Mouse (Mus musculus) midbrain, embryonic 12.5 days (tissue): ENCODE results near the gene Crb3. TPM values are rescaled to one million over a fixed set of nuclear protein-coding genes. Genes with fewer than 3 reads are reported as not detected.
A peak's percentile ranks its signal among the peaks of the same experiment; 100 is the strongest.

Source experiments
- ATAC-seq: fragments of 200-750 bp; cut with Nextera tagmentation; 2 replicates; pipeline ENCODE4 v1.8.0; 2017; ENCODE audit warnings: low read depth, moderate TSS enrichment, moderate library complexity; ENCODE audit not compliant: low FRiP score
- H3K27ac ChIP-seq: fragments of 300-500 bp; sonication (generic); replicated peaks from 2 replicates; pipeline ENCODE4 v1.5.1; 2016; ENCODE audit warnings: mild to moderate bottlenecking
- H3K27me3 ChIP-seq: fragments of 300-500 bp; sonication (generic); 2 replicates; pipeline ENCODE4 v1.6.1; 2016; ENCODE audit warnings: mild to moderate bottlenecking
- H3K36me3 ChIP-seq: fragments of 300-500 bp; sonication (generic); 2 replicates; pipeline ENCODE4 v1.6.1; 2016
- H3K4me1 ChIP-seq: fragments of 300-500 bp; sonication (generic); 2 replicates; pipeline ENCODE4 v1.6.1; 2016
- H3K4me2 ChIP-seq: fragments of 300-500 bp; sonication (generic); replicated peaks from 2 replicates; pipeline ENCODE4 v1.6.1; 2016; ENCODE audit warnings: mild to moderate bottlenecking, moderate library complexity
- H3K4me3 ChIP-seq: fragments of 300-500 bp; sonication (generic); 2 replicates; pipeline ENCODE4 v1.5.1; 2016; ENCODE audit warnings: mild to moderate bottlenecking
- H3K9ac ChIP-seq: fragments of 300-500 bp; sonication (generic); replicated peaks from 2 replicates; pipeline ENCODE4 v1.6.1; 2016; ENCODE audit warnings: mild to moderate bottlenecking, moderate library complexity
- H3K9me3 ChIP-seq: fragments of 300-500 bp; sonication (generic); 2 replicates; pipeline ENCODE4 v1.6.1; 2016; ENCODE audit warnings: mild to moderate bottlenecking
- WGBS: fragments of 180-500 bp; shearing (Covaris S2); methylation state at CpG from one replicate; pipeline ENCODE4 v1.1.7; 2016; 5-methylcytosine and 5-hydroxymethylcytosine counted together
- polyA plus RNA-seq: library from polyadenylated mRNA; unstranded; fragments of >200 nt; fragmentation: Nextera tagmentation; extraction: Ambion mirVana; gene quantifications from 2 replicates; pipeline ENCODE4 v1.2.1, GENCODE M21; 2016

The Crb3 gene
- polyA plus RNA-seq, 1 experiment from 2014 or later = 1.5 TPM

DNA sequence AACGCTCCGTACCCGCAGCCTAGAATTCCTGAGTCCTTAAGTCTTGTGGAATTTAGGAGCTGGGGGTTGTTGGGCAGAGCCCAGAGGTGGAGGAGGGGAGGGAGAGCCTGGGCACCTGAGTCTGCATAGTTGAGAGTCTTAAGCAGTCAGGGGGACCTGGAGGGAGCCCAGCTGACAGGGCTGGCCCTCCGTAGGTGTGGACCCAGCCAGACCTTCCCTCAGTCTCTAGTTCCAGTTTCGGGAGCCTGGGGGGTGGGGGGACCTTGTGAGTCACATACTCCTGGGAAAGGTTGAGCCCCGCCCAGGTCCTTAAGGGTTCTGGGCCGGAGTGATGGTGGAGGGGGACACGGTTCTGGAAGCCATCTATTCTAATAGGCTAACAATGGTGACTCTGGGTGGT is 4.1 kb downstream of the Crb3 start:
- H3K27ac ChIP-seq = no peak overlapping the region
- H3K27me3 ChIP-seq = peaks cover 43% of the 10 kb centered on the region
- ATAC-seq = no peak
- no peaks in the 10 kb centered on the region for H3K36me3 ChIP-seq
- no peaks in the 10 kb centered on the region for H3K9me3 ChIP-seq
- no peak overlapping the region for H3K4me3 ChIP-seq
- H3K9ac ChIP-seq = no peak overlapping the region
- WGBS = 11% methylated on average over 8 of the region's 8 CpGs
- H3K4me2 ChIP-seq = no peak overlapping the region
- peaks cover 28% of the 10 kb centered on the region for H3K4me1 ChIP-seq

DNA sequence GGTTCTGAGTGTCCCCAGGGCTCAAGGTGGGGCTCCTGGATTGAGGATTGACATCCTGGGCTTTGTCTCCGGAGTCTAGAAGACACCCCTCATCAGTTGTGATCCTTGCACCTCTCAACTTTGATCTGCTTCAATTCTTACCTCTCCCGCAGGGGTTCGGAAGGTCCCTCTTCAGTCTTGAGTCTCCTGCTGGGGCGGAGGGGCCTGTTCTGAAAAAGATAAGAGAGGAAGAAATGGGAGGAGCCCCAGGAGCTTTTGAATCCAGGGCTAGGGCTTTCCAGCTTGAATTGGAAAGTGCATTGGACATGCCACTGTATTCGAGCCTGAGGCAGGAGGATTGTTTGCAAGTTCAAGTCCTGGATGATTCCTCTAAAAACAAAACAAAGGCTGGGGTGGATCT is 8.0 kb downstream of the Crb3 start:
- 61% methylated on average over 5 of the region's 5 CpGs for WGBS

DNA sequence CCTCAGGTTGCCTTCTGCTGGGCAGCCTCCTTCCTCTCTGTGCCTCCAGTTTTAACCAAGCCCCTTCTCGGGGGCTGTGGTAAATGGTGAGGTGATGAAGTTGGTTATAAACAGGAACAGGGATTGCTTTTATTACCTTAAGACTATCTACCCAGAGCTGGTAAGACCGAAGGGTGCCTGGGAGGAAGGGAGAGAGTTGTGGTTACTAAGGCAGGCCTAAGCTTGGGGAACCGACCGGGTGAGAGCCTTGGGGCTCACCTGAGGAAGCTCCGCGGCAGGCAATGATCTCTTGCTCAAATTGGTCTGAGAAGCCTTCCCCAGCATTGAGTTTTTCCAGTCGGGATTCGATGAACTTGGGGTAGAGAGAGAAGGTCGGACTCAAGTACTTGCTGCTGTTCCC is 11.4 kb downstream of the Crb3 start:
- peak overlapping the region; percentile 42 for H3K4me2 ChIP-seq
- peaks cover 3% of the 10 kb centered on the region for H3K27me3 ChIP-seq
- 11% methylated on average over 9 of the region's 9 CpGs for WGBS
- peak overlapping the region; percentile 20 for H3K4me3 ChIP-seq
- peak; percentile 17; the same call in 1 of the 2 replicates for ATAC-seq
- H3K9me3 ChIP-seq = no peaks in the 10 kb centered on the region
- H3K4me1 ChIP-seq = peaks cover 7% of the 10 kb centered on the region; the same call in 1 of the 2 replicates
- no peaks in the 10 kb centered on the region for H3K36me3 ChIP-seq
- no peak overlapping the region for H3K27ac ChIP-seq
- H3K9ac ChIP-seq = no peak overlapping the region

More for the DNA sequence above, 8.0 kb downstream of the Crb3 start:
- Histone ChIP-seq H3K4me2 (no peak overlapping the region), H3K4me3 (no peak overlapping the region), H3K4me1 (peaks cover 14% of the 10 kb centered on the region), H3K27ac (no peak overlapping the region), H3K36me3 (no peaks in the 10 kb centered on the region), H3K27me3 (peaks cover 32% of the 10 kb centered on the region), H3K9me3 (no peaks in the 10 kb centered on the region), H3K9ac (no peak overlapping the region)
- ATAC-seq = no peak

DNA sequence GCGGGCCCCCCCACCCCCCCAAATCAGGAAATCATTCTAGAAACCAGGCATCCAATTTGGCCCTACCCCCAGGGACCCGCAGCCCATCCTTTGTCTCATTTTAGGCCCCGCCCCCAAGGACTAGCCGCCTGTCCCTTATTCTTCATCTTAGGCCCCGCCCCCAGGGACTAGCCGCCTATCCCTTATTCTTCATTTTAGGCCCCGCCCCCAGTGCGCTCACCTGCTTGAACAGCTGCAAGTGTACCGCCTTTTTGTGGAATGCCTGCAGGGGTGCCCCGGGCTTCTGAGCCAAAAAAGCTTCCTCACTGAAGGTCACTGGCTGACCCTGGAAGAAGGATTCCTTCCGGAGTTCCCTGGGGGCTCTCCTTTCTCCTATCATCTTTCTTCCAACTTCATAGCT is 11.8 kb downstream of the Crb3 start:
- Histone ChIP-seq H3K9ac (no peak overlapping the region), H3K4me1 (peaks cover 7% of the 10 kb centered on the region; the same call in 1 of the 2 replicates), H3K27ac (no peak overlapping the region)

DNA sequence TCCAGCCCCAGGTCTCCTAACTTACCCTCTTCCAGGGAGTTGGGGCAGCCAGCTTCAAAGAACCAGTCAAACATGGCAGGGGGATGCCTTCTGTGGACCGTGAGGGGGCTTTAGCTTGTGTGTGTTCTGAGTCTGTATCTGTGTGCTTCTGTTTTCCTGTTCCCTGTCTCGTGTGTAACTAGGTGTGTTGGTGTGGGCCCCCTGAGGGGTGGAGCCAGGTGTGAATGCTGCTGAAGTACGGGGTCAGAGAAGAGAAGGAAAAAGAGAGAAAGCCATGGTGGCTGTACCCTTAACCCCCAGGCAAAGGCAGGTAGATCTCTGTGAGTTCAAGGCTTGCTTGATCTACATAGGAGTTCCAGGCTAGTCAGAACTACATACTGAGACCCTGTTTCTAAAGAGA is 18.0 kb downstream of the Crb3 start:
- Histone ChIP-seq H3K27ac (no peak overlapping the region), H3K9ac (no peak overlapping the region), H3K4me3 (no peak overlapping the region), H3K4me2 (no peak overlapping the region), H3K4me1 (no peaks in the 10 kb centered on the region; the same call in 1 of the 2 replicates), H3K36me3 (peaks cover 25% of the 10 kb centered on the region), H3K9me3 (no peaks in the 10 kb centered on the region), H3K27me3 (0 out of 2 replicates have a peak, but pooled peaks cover 4% of the 10 kb centered on the region)
- ATAC-seq = no peak
- WGBS = 73% methylated on average over 3 of the region's 3 CpGs

More for the DNA sequence above, 11.8 kb downstream of the Crb3 start:
- peak; percentile 42; the same call in 1 of the 2 replicates for ATAC-seq
- 3% methylated on average over 11 of the region's 11 CpGs for WGBS
- Histone ChIP-seq H3K27me3 (no peaks in the 10 kb centered on the region; the same call in 1 of the 2 replicates), H3K36me3 (no peaks in the 10 kb centered on the region), H3K4me3 (peak overlapping the region; percentile 20), H3K4me2 (peak overlapping the region; percentile 42), H3K9me3 (no peaks in the 10 kb centered on the region)

DNA sequence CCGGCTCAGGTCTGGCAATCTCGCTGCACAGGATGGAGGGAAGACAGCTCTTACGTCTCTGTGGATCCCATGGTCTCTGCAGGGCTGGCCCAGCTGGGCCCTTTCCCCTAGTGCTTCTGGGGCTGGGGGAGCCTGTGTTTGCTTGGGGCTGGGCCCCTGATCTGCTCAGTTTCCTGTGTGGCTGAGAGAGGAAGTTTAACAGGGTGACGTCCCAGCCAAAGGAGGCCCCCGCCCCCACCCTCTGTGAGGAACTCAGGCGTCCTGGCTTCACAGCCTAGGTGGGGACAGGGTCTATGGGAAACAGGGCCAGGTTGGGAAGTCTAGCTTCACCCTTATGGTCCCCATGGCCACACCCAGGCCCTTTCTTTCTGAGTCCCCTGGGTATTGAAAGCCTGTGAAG is 19.4 kb downstream of the Crb3 start, which contains the start of gene Dennd1c:
Gene Dennd1c, minus strand, starts transcription at position 179 of the 400 bp plus-strand sequence.
- no peak within 1 kb of the TSS for H3K4me2 ChIP-seq
- no peaks in the 10 kb centered on the region for H3K9me3 ChIP-seq
- no peak within 1 kb of the TSS for H3K4me3 ChIP-seq
- H3K9ac ChIP-seq = no peak within 1 kb of the TSS
- H3K27me3 ChIP-seq = 0 out of 2 replicates have a peak, but pooled peaks cover 4% of the 10 kb centered on the region
- WGBS = 52% methylated on average over 6 of the region's 6 CpGs
- no peak for ATAC-seq
- no peak within 1 kb of the TSS for H3K27ac ChIP-seq
- H3K4me1 ChIP-seq = no peaks in the 10 kb centered on the region; the same call in 1 of the 2 replicates
- H3K36me3 ChIP-seq = peaks cover 31% of the 10 kb centered on the region

DNA sequence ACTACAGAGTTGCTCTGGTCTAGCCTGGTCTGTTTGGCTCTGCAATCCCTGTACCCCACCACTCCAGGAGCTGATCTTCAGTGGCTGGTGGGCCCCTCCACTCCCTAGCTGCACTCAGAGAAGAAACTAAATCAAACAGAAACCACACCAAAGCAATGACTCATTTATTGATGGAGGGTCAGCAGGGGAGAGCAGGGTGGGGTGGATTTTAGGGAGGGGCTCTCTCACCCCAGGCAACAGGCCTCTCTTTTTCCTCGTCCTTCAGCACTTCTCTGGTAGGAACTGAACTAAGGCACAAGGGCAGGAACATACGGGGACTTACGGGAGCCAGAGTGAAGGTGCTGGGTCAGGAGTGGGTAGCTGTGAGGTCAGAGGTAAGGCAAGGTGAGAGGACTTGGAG is 21.0 kb downstream of the Crb3 start:
- H3K9me3 ChIP-seq = no peaks in the 10 kb centered on the region
- no peaks in the 10 kb centered on the region; the same call in 1 of the 2 replicates for H3K4me1 ChIP-seq
- no peak for ATAC-seq
- WGBS = 68% methylated on average over 3 of the region's 3 CpGs
- H3K27me3 ChIP-seq = 0 out of 2 replicates have a peak, but pooled peaks cover 4% of the 10 kb centered on the region
- H3K4me3 ChIP-seq = no peak overlapping the region
- no peak overlapping the region for H3K4me2 ChIP-seq
- H3K27ac ChIP-seq = no peak overlapping the region
- H3K9ac ChIP-seq = no peak overlapping the region
- peaks cover 35% of the 10 kb centered on the region for H3K36me3 ChIP-seq

DNA sequence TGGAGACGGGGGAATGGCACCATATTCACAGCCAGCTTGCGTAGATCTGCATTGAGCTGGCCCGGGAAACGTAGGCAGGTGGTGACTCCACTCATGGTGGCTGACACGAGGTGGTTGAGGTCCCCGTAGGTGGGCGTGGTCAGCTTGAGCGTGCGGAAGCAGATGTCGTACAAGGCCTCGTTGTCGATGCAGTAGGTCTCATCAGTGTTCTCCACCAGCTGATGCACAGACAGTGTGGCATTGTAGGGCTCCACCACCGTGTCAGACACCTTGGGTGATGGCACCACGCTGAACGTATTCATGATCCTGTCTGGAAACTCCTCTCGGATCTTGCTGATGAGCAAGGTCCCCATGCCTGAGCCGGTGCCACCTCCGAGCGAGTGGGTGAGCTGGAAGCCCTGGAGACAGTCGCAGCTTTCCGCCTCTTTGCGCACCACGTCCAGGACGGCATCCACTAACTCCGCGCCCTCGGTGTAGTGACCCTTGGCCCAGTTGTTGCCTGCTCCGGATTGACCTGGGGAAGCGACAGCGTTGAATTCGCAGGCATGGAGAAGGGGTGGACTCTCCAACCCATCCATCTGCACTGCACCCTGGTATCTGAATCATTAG is 22.4 kb downstream of the Crb3 start:
- Histone ChIP-seq H3K4me1 (peaks cover 5% of the 10 kb centered on the region; the same call in 1 of the 2 replicates), H3K9ac (no peak overlapping the region), H3K4me3 (no peak overlapping the region), H3K9me3 (no peaks in the 10 kb centered on the region), H3K4me2 (no peak overlapping the region), H3K27me3 (0 out of 2 replicates have a peak, but pooled peaks cover 4% of the 10 kb centered on the region), H3K36me3 (peaks cover 39% of the 10 kb centered on the region), H3K27ac (no peak overlapping the region)
- no peak for ATAC-seq
- 94% methylated on average over 31 of the region's 31 CpGs for WGBS

DNA sequence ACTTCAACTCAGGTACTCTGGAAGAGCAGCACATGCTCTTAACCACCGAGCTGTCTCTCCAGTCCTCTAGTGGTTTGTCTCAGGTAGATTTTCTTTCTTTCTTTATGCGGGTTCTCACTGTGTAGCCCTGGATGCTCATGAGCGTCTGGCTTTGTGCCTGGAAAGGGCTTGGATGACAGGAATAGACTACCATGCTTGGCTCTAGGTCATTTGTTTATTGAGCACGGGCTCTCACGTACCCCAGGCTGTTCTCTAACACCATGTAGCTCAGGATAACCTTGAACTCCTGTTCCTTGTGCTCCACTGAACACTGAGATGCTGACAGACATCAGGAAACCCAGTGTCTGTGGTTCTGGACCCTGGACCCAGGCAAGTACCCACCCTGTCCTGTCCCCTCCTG is 23.6 kb downstream of the Crb3 start:
- no peak overlapping the region for H3K4me2 ChIP-seq
- H3K9ac ChIP-seq = no peak overlapping the region
- peaks cover 11% of the 10 kb centered on the region for H3K4me1 ChIP-seq
- H3K27ac ChIP-seq = no peak overlapping the region
- no peak for ATAC-seq
- 89% methylated on average over 5 of the region's 5 CpGs for WGBS
- H3K36me3 ChIP-seq = peaks cover 39% of the 10 kb centered on the region
- H3K4me3 ChIP-seq = no peak overlapping the region
- no peaks in the 10 kb centered on the region for H3K9me3 ChIP-seq
- 0 out of 2 replicates have a peak, but pooled peaks cover under 1% of the 10 kb centered on the region for H3K27me3 ChIP-seq

DNA sequence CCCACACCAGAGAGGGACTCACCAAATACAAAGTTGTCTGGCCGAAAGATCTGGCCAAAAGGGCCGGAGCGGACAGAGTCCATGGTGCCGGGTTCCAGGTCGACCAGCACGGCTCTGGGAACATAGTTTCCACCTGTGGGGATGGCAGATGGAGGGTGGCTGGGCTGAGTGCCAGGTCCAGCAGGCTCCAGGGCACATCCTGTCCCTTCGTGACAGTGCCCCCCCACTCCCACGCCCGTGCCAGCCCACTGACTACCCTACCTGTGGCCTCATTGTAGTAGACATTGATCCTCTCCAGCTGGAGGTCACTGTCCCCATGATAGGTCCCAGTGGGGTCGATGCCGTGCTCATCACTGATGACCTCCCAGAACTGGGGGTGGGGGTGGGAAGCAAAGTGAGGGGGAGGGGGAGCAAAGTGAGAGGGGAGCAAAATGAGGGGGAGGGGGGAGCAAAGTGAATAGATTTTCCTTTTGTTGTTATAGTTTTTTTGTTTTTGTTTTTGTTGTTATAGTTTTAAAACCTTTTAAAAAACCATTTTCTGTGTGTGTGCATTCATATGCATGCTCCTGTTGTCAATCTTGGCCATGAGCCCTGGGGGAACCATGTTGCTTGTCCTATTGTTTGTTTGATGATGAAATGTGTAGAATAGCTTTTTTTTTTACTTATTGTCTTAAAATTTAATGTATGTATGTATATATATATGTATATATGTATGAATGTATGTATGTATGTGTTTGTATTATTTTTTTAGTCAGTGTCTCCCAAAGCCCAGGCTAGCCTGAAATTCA is 27.3 kb downstream of the Crb3 start:
- no peak overlapping the region for H3K27ac ChIP-seq
- peaks cover 11% of the 10 kb centered on the region for H3K4me1 ChIP-seq
- 94% methylated on average over 11 of the region's 11 CpGs for WGBS
- ATAC-seq = no peak
- peak overlapping the region; percentile 59 for H3K4me3 ChIP-seq
- peak overlapping the region; percentile 58 for H3K4me2 ChIP-seq
- H3K27me3 ChIP-seq = 0 out of 2 replicates have a peak, but pooled peaks cover 15% of the 10 kb centered on the region
- H3K9me3 ChIP-seq = no peaks in the 10 kb centered on the region
- H3K36me3 ChIP-seq = peaks cover 21% of the 10 kb centered on the region
- H3K9ac ChIP-seq = no peak overlapping the region

DNA sequence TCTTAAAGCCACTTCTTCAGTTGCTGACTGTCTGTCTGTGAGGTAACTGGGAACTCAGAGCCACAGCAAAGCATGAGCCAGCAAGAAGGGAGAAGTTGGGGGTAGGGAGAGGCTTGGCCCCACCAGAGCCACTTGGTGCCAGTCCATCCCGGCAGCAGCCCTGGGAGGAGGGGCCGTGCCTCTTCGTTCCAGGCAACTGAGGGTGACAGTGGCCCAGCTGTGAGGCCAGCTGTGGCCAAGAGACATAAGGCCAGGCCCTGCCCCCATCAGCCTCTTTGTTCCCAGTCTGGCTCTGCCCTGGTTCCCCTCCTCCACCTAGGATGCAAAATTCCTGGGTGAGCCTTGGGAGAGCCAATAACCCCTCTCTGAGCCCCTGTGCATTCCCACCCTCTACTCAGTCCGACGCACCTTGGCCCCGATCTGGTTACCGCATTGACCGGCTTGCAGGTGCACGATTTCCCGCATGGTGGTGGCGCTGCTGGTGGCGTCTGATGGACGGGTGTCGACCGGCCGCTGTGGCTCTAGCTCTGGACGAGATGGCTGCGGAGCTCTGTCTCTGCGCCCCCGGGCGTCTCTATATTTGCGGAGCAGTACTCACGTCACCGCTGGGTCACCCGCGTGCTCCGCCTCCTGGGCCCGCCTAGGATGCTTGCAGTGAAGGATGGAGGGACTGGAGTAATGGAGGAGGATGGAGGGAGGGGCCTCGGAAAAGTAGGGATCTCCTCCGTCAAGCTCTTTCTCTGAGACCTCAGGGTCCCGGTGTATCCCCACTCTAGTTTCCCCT is 28.3 kb downstream of the Crb3 start, which contains the start of gene Tubb4a:
Gene Tubb4a, minus strand, starts transcription at position 734 of the 784 bp plus-strand sequence.
- Histone ChIP-seq H3K27ac (peak within 1 kb of the TSS; percentile 83), H3K4me3 (peak within 1 kb of the TSS; percentile 59), H3K9ac (peak within 1 kb of the TSS; percentile 72), H3K4me1 (peaks cover 11% of the 10 kb centered on the region), H3K9me3 (no peaks in the 10 kb centered on the region), H3K4me2 (peak within 1 kb of the TSS; percentile 58), H3K27me3 (0 out of 2 replicates have a peak, but pooled peaks cover 15% of the 10 kb centered on the region), H3K36me3 (peaks cover 12% of the 10 kb centered on the region; the same call in 1 of the 2 replicates)
- ATAC-seq = peak; percentile 95
- WGBS = under 1% methylated on average over 31 of the region's 31 CpGs
